Mouse (Mus musculus) thymus, adult 2 months (tissue): ENCODE results near the gene Taf1b.

Source experiments
- CTCF ChIP-seq: fragments of 200-500 bp; IDR thresholded peaks from 2 replicates; pipeline ENCODE4 v1.5.1; 2012; ENCODE audit warnings: mild to moderate bottlenecking, control low read depth, low read length, moderate library complexity, borderline replicate concordance; ENCODE audit not compliant: control insufficient read depth, poor library complexity, insufficient read depth; ENCODE audit errors: extremely low read depth
- POLR2A ChIP-seq: fragments of 200-500 bp; IDR thresholded peaks from 2 replicates; pipeline ENCODE4 v1.6.1; 2012; ENCODE audit warnings: mild to moderate bottlenecking, low read length, control low read depth, moderate library complexity; ENCODE audit not compliant: control insufficient read depth, poor library complexity, insufficient read depth; ENCODE audit errors: extremely low read depth

GRCm38 (mm10) chr12:24574870-24575269 lies 76.7 kb downstream of the Taf1b start:
- TF ChIP-seq POLR2A (no peak), CTCF (no peak)
